Mouse (Mus musculus) induced T-regulatory cell, adult 2 months (primary cell): ENCODE measurements around the gene H2-Ab1.
"Not testable (repeated sequence)": the region's sequence is repeated elsewhere in the genome, so short reads cannot be mapped to it uniquely, and the experiment has no call there.

Experiments used
- DNase-seq: peaks from one replicate; pipeline ENCODE4 v3.0.0-alpha.2; 2012; ENCODE audit warnings: low read depth

Gene H2-Ab1

DNA sequence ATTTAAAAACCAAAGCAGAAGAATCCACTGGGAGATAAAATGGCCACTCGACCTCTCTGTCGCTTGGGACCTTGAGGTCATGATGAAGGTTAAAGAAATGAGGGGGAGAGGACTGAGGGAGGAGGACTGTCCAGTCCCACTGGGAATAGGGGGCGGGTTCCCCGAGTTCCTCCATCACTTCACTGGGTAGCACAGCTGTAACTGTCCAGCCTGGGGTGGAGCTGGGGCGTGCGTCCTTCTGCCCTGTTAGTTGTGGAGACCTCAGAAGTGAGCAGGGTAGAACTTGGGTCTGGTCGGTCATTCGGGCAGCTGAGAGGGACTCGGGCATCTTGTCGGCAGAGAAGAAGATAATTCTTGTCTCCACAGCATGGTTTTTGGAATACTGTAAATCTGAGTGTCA is 51.7 kb downstream of the H2-Ab1 start:
- DNase-seq = no peak

DNA sequence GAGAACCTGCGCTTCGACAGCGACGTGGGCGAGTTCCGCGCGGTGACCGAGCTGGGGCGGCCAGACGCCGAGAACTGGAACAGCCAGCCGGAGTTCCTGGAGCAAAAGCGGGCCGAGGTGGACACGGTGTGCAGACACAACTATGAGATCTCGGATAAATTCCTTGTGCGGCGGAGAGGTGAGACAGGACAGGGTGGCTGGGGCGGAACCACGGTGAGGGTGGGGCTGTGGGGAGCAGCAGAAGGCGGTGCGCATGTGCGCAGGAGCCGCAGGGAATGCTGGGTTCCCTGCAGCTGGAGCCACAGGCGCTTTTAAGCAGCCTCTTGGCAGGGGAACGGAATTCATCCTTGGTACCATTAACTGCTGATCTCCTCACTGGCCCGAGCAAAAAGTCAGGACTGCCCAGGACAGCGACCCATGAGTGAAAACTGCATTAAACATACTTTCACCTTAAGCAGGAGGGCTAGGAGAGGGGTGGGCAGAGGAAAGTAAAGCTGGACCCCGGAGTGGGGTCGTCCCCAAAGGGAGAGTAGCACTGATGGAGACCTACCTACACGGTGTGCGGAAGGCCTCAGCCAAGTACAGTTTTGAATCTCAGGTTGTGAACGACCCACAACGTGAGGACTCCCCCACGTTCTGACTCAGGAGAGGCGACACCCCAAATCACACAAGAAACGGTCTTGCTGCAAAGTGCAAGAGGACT is 52.3 kb downstream of the H2-Ab1 start:
- DNase-seq = peak; percentile 61

DNA sequence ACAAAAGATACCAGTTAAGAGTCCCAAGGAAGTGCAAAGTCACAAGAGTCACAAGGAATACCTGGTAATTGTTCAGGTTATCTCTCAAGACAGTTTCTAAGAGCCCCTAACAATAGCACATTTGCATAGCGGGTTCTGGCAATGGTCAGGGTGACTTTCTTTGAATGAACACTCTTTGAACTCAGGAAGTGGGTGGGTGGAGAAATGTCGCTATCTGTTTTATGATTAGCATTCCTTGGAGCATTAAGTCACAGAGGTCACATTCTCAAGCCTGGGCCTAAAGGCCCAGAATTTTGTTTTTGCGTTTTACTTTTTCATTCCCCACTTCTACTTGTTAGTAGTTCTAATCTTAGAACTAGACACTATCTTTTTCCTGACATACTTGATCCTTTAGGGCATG is 53.0 kb downstream of the H2-Ab1 start:
- DNase-seq = not testable (repeated sequence)

DNA sequence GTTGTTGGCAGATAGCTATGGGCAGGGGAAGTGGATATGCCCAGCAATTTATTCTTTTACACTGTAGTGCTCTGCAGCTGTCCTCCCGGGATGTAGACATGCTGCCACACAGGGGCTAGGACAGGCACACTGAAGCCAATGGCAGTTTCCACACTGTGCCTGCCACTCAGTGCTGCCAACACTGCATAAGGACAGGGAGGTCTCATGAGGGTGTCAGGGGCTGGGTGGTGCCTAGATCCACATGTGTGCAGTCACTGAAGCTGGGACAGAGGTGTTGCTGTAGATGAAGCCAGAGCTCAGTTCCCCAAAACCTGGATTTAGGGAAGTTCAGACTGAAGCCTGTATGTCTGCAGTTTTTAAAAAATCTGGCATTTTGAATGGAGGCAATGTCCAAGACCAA is 54.7 kb downstream of the H2-Ab1 start:
- DNase-seq = no peak

DNA sequence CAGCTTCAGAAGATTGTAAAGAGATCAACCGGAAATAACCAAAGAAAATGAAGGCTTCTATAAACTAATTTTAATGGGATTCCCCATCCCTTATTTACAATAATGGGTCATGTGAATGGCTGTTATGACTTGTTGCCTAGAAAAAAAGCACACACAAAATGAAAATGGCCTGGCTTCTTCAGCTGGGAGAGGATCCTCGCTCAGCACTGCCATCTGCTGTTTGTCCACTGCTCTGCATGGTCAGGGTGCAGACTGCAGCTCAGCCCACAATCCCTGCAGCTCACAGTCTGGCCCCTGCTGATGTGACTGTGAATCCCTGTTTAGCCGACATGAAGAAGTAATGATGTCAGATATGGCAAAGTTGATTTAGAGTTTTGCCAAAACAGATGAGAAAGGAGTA is 55.9 kb downstream of the H2-Ab1 start:
- peak; percentile 85 for DNase-seq

DNA sequence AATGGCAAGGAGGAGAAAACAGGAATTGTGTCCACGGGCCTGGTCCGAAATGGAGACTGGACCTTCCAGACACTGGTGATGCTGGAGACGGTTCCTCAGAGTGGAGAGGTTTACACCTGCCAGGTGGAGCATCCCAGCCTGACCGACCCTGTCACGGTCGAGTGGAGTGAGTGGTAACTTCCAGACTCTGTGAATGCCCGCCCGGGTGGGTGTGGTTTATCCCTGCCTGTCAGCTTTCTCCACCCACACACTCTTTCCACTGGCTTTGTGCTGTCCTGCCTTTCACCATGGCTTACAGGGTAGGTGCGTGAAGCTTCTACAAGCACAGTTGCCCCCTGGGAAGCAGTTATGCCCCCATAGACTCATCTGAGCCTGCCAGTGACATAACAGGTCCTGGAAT is 56.8 kb downstream of the H2-Ab1 start:
- DNase-seq = no peak

DNA sequence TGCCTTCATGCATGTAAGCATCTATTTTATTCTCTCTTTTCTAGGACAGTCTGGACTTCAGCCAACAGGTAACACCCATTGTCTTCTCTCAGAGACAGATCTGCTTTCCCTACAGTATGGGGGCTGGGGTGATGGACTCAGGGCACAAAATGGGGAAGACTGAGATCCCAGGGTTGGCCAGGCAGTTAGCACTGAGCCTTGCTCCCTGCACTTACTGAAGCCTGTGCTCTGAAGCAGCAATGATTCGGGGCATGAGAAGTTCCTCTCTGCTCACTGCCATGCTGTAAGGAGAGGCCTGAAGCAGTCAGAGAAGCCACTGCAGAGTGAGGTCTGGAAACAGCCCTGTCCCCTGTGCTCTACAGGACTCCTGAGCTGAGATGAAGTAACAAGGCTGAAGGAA is 58.0 kb downstream of the H2-Ab1 start:
- DNase-seq = no peak

DNA sequence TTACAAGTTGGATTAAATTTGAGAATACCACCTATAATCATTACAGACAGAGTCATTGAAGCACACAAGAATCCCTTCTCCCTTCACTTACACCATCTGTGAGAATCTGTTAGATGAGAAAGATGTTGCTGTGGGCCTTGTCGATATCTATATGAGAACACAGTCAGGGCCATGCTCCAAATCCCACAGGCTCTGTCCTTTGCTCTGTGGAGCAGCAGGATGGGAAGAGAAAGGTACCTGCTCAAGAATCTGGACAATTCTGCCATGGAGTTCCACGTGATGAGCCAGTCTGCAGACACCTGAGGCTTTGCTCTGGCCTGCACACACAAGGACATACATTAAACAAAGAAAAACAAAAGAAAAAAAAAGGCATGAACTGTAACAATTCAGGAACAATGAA is 59.2 kb downstream of the H2-Ab1 start:
- DNase-seq = no peak

DNA sequence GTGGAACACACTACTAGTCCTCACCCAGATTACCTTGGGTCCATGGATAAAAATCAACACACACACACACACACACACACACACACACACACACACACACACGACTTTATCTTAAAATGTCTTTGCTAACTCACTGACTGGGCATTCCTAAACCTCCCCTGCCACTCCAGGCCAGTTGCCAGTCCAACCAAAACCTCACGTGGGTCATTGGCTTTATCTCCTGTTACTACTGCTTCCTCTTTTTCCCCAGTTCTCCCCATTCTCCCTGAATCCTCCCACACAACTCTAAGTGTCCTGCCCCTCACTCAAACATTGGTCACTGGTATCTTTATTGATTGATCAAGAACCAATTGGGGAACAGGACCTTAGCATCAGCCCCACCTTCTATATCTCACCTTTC is 59.8 kb downstream of the H2-Ab1 start:
- no peak for DNase-seq
